Comparison of ENCODE assay signal across 9 mouse cellular contexts in the genomic region with DNA sequence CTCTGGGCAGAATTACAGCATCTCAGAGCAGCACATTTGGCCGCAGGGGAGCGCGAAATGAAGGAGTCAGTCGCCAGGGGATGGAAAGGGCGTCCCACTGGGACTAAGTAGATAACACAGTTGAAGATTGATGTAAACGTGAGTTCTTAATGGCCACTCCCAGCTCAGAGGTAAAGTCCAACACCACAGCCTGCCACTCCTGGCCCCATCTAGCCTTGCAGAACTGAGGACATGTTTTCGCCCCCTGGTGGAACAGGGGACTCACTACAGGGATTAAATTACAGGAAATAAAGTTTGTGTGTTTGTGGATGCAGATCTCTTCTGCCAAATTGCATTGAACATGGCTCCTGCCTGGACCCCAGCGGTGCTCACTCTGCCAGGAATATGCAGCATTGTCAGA.
A peak's percentile ranks its signal among the peaks of the same experiment; 100 is the strongest.
DNase-seq lines count a peak whose midpoint lies in the region; ATAC-seq and TF ChIP-seq lines count a peak whose summit lies in the region.
"Had no signal": no experiment of that assay in that cellular context is flagged by ENCODE, and none has a peak within 500 bp of the region (broad histone marks: within the 10 kb centered on the region; RNA-seq: fewer than 3 reads in every experiment).

No protein-coding gene starts in this region.

- no peaks in the 10 kb centered on the region for H3K27me3 ChIP-seq in forebrain, embryonic 14.5 days (replicated peaks; ENCODE audit: control insufficient read depth, insufficient read depth, low read length)
- no peaks in the 10 kb centered on the region; the same call in 1 of the 2 replicates for H3K27me3 ChIP-seq in forebrain, embryonic 13.5 days
- no peaks in the 10 kb centered on the region for H3K27me3 ChIP-seq in neural tube, embryonic 11.5 days (ENCODE audit: control insufficient read depth, insufficient read depth, low read length)
- H3K27me3 ChIP-seq in neural tube, embryonic 15.5 days (replicated peaks) = no peaks in the 10 kb centered on the region
- H3K27me3 ChIP-seq in lung, postnatal 0 days (replicated peaks; ENCODE audit: insufficient read depth, low read length) = no peaks in the 10 kb centered on the region

- no peaks in the 10 kb centered on the region for H3K36me3 ChIP-seq in forebrain, embryonic 14.5 days (ENCODE audit: control insufficient read depth, insufficient read depth, low read length)
- H3K36me3 ChIP-seq in forebrain, embryonic 13.5 days (ENCODE audit: poor library complexity, severe bottlenecking) = no peaks in the 10 kb centered on the region
- H3K36me3 ChIP-seq in neural tube, embryonic 11.5 days (ENCODE audit: control insufficient read depth, insufficient read depth, low read length) = no peaks in the 10 kb centered on the region
- H3K36me3 ChIP-seq in neural tube, embryonic 15.5 days = no peaks in the 10 kb centered on the region
- H3K36me3 ChIP-seq in lung, postnatal 0 days (ENCODE audit: insufficient read depth, low read length) = no peaks in the 10 kb centered on the region

- intact Hi-C loops in left cerebral cortex, postnatal 36 days (cut with DNase I) = loop anchor here (10.0 kb wide), 2 partner anchors 134 to 584 kb away; no protein-coding TSS in a partner anchor

- peak; percentile 37 for DNase-seq in forebrain, embryonic 14.5 days (ENCODE audit: low spot score)
- DNase-seq in neural tube, embryonic 11.5 days (ENCODE audit: low spot score) = peak; percentile 47
- DNase-seq in embryo, embryonic 11 days = peak; percentile 73
- peak; percentile 56 for DNase-seq in lung, postnatal 0 days (ENCODE audit: low spot score)
- DNase-seq in left cerebral cortex, postnatal 36 days (ENCODE audit: low spot score in 2 of 2) = no peak

- peak; percentile 77 for TF ChIP-seq CTCF in lung, postnatal 0 days (IDR thresholded peaks at IDR 0.05)

- H3K4me1 ChIP-seq in forebrain, embryonic 14.5 days (ENCODE audit: control insufficient read depth, insufficient read depth, low read length) = 0 out of 2 replicates have a peak, but pooled peaks cover 3% of the 10 kb centered on the region
- H3K4me1 ChIP-seq in forebrain, embryonic 13.5 days = peaks cover 8% of the 10 kb centered on the region; the same call in 1 of the 2 replicates
- H3K4me1 ChIP-seq in neural tube, embryonic 11.5 days (ENCODE audit: control insufficient read depth, insufficient read depth, low read length) = no peaks in the 10 kb centered on the region
- H3K4me1 ChIP-seq in neural tube, embryonic 15.5 days = peaks cover 7% of the 10 kb centered on the region
- H3K4me1 ChIP-seq in lung, postnatal 0 days (ENCODE audit: insufficient read depth, low read depth, low read length) = no peaks in the 10 kb centered on the region

- H3K4me2 ChIP-seq in forebrain, embryonic 14.5 days (ENCODE audit: low read length) = no peak overlapping the region
- H3K4me2 ChIP-seq in forebrain, embryonic 13.5 days = no peak overlapping the region
- H3K4me2 ChIP-seq in neural tube, embryonic 11.5 days (ENCODE audit: low read depth) = no peak overlapping the region
- H3K4me2 ChIP-seq in neural tube, embryonic 15.5 days = no peak overlapping the region
- H3K4me2 ChIP-seq in lung, postnatal 0 days (replicated peaks; ENCODE audit: low read depth, low read length) = no peak overlapping the region

- no peak for ATAC-seq in forebrain, embryonic 14.5 days
- ATAC-seq in forebrain, embryonic 13.5 days = no peak
- ATAC-seq in neural tube, embryonic 11.5 days (ENCODE audit: insufficient read depth, low FRiP score, low TSS enrichment) = no peak
- ATAC-seq in neural tube, embryonic 15.5 days (ENCODE audit: low FRiP score) = no peak
- no peak for ATAC-seq in lung, postnatal 0 days
- ATAC-seq in activated CD4-positive, CD25-positive, alpha-beta regulatory T cell, adult 4 months = no peak

- TF ChIP-seq EP300 in lung, postnatal 0 days (IDR thresholded peaks at IDR 0.05) = no peak

- 40% methylated on average over 8 of the region's 8 CpGs for WGBS in forebrain, embryonic 14.5 days
- 36% methylated on average over 8 of the region's 8 CpGs for WGBS in forebrain, embryonic 13.5 days
- 36% methylated on average over 8 of the region's 8 CpGs for WGBS in neural tube, embryonic 11.5 days
- WGBS in neural tube, embryonic 15.5 days = 42% methylated on average over 8 of the region's 8 CpGs
- 33% methylated on average over 8 of the region's 8 CpGs for WGBS in lung, postnatal 0 days

- no peak overlapping the region for H3K27ac ChIP-seq in forebrain, embryonic 14.5 days (ENCODE audit: low read depth, low read length)
- H3K27ac ChIP-seq in forebrain, embryonic 13.5 days = no peak overlapping the region
- H3K27ac ChIP-seq in neural tube, embryonic 11.5 days (ENCODE audit: low read depth, low read length) = no peak overlapping the region
- H3K27ac ChIP-seq in neural tube, embryonic 15.5 days (replicated peaks) = no peak overlapping the region
- no peak overlapping the region for H3K27ac ChIP-seq in lung, postnatal 0 days (ENCODE audit: low read length)

- H3K4me3 ChIP-seq in forebrain, embryonic 14.5 days (ENCODE audit: low read depth, low read length) = no peak overlapping the region
- H3K4me3 ChIP-seq in forebrain, embryonic 13.5 days = no peak overlapping the region
- no peak overlapping the region for H3K4me3 ChIP-seq in neural tube, embryonic 11.5 days (ENCODE audit: low read depth, low read length)
- H3K4me3 ChIP-seq in neural tube, embryonic 15.5 days (replicated peaks) = no peak overlapping the region
- H3K4me3 ChIP-seq in lung, postnatal 0 days (ENCODE audit: low read depth, low read length) = no peak overlapping the region
- H3K4me3 ChIP-seq: myocyte had no signal

- H3K9me3 ChIP-seq in forebrain, embryonic 14.5 days (replicated peaks; ENCODE audit: control insufficient read depth, low read length) = no peaks in the 10 kb centered on the region
- no peaks in the 10 kb centered on the region for H3K9me3 ChIP-seq in forebrain, embryonic 13.5 days (replicated peaks)
- no peaks in the 10 kb centered on the region for H3K9me3 ChIP-seq in neural tube, embryonic 11.5 days (ENCODE audit: control insufficient read depth, low read length)
- no peaks in the 10 kb centered on the region for H3K9me3 ChIP-seq in neural tube, embryonic 15.5 days (replicated peaks)
- no peaks in the 10 kb centered on the region for H3K9me3 ChIP-seq in lung, postnatal 0 days (ENCODE audit: low read length)

- H3K9ac ChIP-seq in forebrain, embryonic 14.5 days (ENCODE audit: low read length) = no peak overlapping the region
- no peak overlapping the region for H3K9ac ChIP-seq in forebrain, embryonic 13.5 days
- H3K9ac ChIP-seq in neural tube, embryonic 11.5 days (ENCODE audit: low read length) = no peak overlapping the region
- no peak overlapping the region for H3K9ac ChIP-seq in neural tube, embryonic 15.5 days (replicated peaks)
- no peak overlapping the region for H3K9ac ChIP-seq in lung, postnatal 0 days (replicated peaks; ENCODE audit: low read depth)

Comparison
In these comparisons a context has a peak if more than half of its experiments do, and no peak if none do; other contexts are left out.
1. DNase-seq: peak in forebrain, embryonic 14.5 days (single experiment), neural tube, embryonic 11.5 days (single experiment), embryo, embryonic 11 days (single experiment) and lung, postnatal 0 days (single experiment); none in left cerebral cortex, postnatal 36 days (0 of 2).